Mouse (Mus musculus): ENCODE measurements around the gene Pcdh8. TPM values are rescaled to one million over a fixed set of nuclear protein-coding genes. Genes with fewer than 3 reads are reported as not detected.

The Pcdh8 gene
- not detected in 2 replicates for total RNA-seq (2015)
- not detected in 2 replicates for total RNA-seq (2017)

- no peak for ATAC-seq (ENCODE audit: poor library complexity, severe bottlenecking)
These were observed at the start of gene Pcdh8 for GRCm38 (mm10) chr14:79771094-79771535. Gene Pcdh8 (minus strand): TSS chr14:79771312.

- ATAC-seq (ENCODE audit: poor library complexity, severe bottlenecking) = no peak
These were observed 43.6 kb upstream of the Pcdh8 start for GRCm38 (mm10) chr14:79814709-79815108.

GRCm38 (mm10) chr14:79814084-79814483, 43.0 kb upstream of the Pcdh8 start:
- ATAC-seq (ENCODE audit: poor library complexity, severe bottlenecking) = no peak

- ATAC-seq (ENCODE audit: poor library complexity, severe bottlenecking) = no peak
These were observed 22.1 kb upstream of the Pcdh8 start for GRCm38 (mm10) chr14:79793179-79793578.

GRCm38 (mm10) chr14:79789535-79789934, 18.4 kb upstream of the Pcdh8 start:
- ATAC-seq (ENCODE audit: poor library complexity, severe bottlenecking) = no peak

- no peak for ATAC-seq (ENCODE audit: poor library complexity, severe bottlenecking)
These were observed 17.6 kb upstream of the Pcdh8 start for GRCm38 (mm10) chr14:79788656-79789204.

- ATAC-seq (ENCODE audit: poor library complexity, severe bottlenecking) = no peak
These were observed 16.8 kb upstream of the Pcdh8 start for GRCm38 (mm10) chr14:79787918-79788317.

- ATAC-seq (ENCODE audit: poor library complexity, severe bottlenecking) = no peak
These were observed 14.3 kb upstream of the Pcdh8 start for GRCm38 (mm10) chr14:79785400-79785799.

GRCm38 (mm10) chr14:79780889-79781288, 9.8 kb upstream of the Pcdh8 start:
- no peak for ATAC-seq (ENCODE audit: poor library complexity, severe bottlenecking)

GRCm38 (mm10) chr14:79780332-79780731, 9.2 kb upstream of the Pcdh8 start:
- no peak for ATAC-seq (ENCODE audit: poor library complexity, severe bottlenecking)

- ATAC-seq (ENCODE audit: poor library complexity, severe bottlenecking) = no peak
These were observed 8.7 kb upstream of the Pcdh8 start for GRCm38 (mm10) chr14:79779841-79780240.

GRCm38 (mm10) chr14:79773425-79774391, 2.6 kb upstream of the Pcdh8 start:
- ATAC-seq (ENCODE audit: poor library complexity, severe bottlenecking) = no peak

- no peak for ATAC-seq (ENCODE audit: poor library complexity, severe bottlenecking)
These were observed 845 bp upstream of the Pcdh8 start for GRCm38 (mm10) chr14:79771802-79772511.

- ATAC-seq (ENCODE audit: poor library complexity, severe bottlenecking) = no peak
These were observed 612 bp downstream of the Pcdh8 start for GRCm38 (mm10) chr14:79770306-79771093.

- no peak for ATAC-seq (ENCODE audit: poor library complexity, severe bottlenecking)
These were observed 1.5 kb downstream of the Pcdh8 start for GRCm38 (mm10) chr14:79769618-79770017.

- ATAC-seq (ENCODE audit: poor library complexity, severe bottlenecking) = no peak
These were observed 2.1 kb downstream of the Pcdh8 start for GRCm38 (mm10) chr14:79768996-79769395.

GRCm38 (mm10) chr14:79768076-79768830, 2.9 kb downstream of the Pcdh8 start:
- ATAC-seq (ENCODE audit: poor library complexity, severe bottlenecking) = no peak

GRCm38 (mm10) chr14:79767601-79768000, 3.5 kb downstream of the Pcdh8 start:
- no peak for ATAC-seq (ENCODE audit: poor library complexity, severe bottlenecking)

- no peak for ATAC-seq (ENCODE audit: poor library complexity, severe bottlenecking)
These were observed 5.8 kb downstream of the Pcdh8 start for GRCm38 (mm10) chr14:79765196-79765765.
